Mouse (Mus musculus): ENCODE data around the gene Vmn2r116. TPM values are rescaled to one million over a fixed set of nuclear protein-coding genes. Genes with fewer than 3 reads are reported as not detected.
"Not testable (repeated sequence)": the region's sequence is repeated elsewhere in the genome, so short reads cannot be mapped to it uniquely, and the experiment has no call there.

Vmn2r116 gene
- not detected for polyA plus RNA-seq (2017; shearing (Covaris generic))

DNA sequence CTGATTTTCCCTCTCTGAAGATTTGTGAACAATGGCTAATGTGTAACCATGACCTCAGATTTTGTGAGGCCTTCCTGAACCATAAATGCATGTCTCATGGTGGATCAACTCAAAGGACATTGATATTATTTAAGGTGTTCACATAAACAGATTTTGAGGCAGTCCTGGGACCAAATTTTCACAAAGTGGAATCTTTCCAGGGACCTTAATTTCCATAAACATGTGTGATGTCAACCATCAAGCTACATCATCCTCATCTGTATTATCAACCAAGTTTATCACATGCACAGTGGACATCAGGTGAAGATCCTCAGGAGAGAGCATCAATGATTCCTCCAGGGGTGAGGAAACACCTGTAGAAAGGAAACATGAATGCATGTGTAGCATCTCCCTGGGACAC is at the start of gene Vmn2r116:
Gene Vmn2r116, plus strand, starts transcription at position 301 of the 400 bp plus-strand sequence.
- ATAC-seq: not testable (repeated sequence)

DNA sequence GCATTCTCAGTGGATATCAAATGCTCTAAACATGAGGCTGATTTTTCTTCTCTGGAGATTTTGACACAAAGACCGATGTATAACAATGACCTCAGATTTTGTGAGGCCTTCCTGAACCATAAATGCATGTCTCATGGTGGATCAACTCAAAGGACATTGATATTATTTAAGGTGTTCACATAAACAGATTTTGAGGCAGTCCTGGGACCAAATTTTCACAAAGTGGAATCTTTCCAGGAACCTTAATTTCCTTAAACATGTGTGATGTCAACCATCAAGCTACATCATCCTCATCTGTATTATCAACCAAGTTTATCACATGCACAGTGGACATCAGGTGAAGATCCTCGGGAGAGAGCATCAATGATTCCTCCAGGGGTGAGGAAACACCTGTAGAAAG is 41.0 kb upstream of the Vmn2r116 start, which contains the start of gene Vmn2r115:
Gene Vmn2r115, plus strand, starts transcription at position 301 of the 400 bp plus-strand sequence.
- not testable (repeated sequence) for ATAC-seq

DNA sequence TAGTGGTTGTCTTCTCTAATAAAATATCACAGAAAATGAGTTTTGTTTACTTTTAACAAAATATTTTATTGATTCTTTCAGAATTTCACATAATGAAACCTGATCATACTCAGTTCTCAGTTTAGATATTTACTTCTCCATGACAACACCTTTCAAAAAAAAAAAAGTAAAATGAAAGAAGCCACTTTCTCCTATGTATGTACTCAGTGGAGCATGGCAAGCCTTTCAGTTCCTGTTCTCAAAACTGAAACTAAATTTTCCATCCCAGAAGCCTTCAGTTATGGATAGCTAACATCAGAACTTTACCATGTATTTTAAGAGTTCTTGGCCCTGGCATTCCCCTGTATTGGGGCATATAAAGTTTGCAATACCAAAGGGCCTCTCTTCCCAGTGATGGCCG is 32.8 kb upstream of the Vmn2r116 start:
- ATAC-seq: no peak

DNA sequence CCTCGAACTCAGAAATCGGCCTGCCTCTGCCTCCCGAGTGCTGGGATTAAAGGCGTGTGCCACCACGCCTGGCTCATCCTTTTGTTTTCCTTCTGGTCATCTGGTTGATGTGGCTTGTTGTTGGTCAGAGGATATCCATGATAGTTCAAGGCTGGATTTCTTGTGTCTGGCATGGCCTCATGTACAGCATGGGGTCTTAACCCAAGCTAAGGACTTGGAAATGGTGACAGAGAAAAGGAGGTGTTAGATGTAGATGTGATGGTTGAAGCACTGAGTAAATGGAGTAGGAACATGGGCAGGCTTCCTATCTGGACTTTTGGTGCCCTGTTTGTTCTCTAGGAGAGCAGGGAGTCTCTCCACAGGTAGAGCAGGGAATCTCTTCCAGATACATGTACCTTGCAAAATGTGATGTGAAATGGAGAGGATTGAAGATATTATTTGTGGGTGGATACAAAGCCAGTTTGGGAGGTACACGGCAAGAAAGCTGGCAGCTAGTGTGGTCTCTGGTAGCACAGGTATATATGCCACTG is 48.8 kb downstream of the Vmn2r116 start:
- ATAC-seq: no peak

Other genes with a start within 250 kb of the Vmn2r116 start
- 10 to 100 TPM; 10.4 to 11.7 TPM for gene Zfp40, start 191.4 kb upstream of the Vmn2r116 start, polyA plus RNA-seq (2017; shearing (Covaris generic))
- under 1 TPM in 1 of 2 experiments, not detected in 1; 0.09 TPM for gene Vmn2r114, start 72.1 kb upstream of the Vmn2r116 start, polyA plus RNA-seq (2017; shearing (Covaris generic))
- gene Vmn2r115, start 40.9 kb upstream of the Vmn2r116 start, polyA plus RNA-seq (2017; shearing (Covaris generic)): not detected
- not detected for gene Vmn2r117, start 95.1 kb downstream of the Vmn2r116 start, polyA plus RNA-seq (2017; shearing (Covaris generic))
- 1 to 10 TPM; 3.4 to 4.3 TPM for gene Zfp213, start 179.6 kb downstream of the Vmn2r116 start, polyA plus RNA-seq (2017; shearing (Covaris generic))
- gene Zfp13, start 214.9 kb downstream of the Vmn2r116 start, polyA plus RNA-seq (2017; shearing (Covaris generic)): under 1 TPM in 1 of 2 experiments, not detected in 1; 0.38 TPM
- gene Zscan10, start 216.3 kb downstream of the Vmn2r116 start, polyA plus RNA-seq (2017; shearing (Covaris generic)): 1 to 10 TPM; 2.2 to 2.9 TPM

Measured in CD4-positive, CD25-positive, alpha-beta regulatory T cell, adult 4 months (primary cell).